Mouse (Mus musculus): ENCODE results near the gene Zbtb22.
A peak's percentile ranks its signal among the peaks of the same experiment; 100 is the strongest.

Gene Zbtb22

DNA sequence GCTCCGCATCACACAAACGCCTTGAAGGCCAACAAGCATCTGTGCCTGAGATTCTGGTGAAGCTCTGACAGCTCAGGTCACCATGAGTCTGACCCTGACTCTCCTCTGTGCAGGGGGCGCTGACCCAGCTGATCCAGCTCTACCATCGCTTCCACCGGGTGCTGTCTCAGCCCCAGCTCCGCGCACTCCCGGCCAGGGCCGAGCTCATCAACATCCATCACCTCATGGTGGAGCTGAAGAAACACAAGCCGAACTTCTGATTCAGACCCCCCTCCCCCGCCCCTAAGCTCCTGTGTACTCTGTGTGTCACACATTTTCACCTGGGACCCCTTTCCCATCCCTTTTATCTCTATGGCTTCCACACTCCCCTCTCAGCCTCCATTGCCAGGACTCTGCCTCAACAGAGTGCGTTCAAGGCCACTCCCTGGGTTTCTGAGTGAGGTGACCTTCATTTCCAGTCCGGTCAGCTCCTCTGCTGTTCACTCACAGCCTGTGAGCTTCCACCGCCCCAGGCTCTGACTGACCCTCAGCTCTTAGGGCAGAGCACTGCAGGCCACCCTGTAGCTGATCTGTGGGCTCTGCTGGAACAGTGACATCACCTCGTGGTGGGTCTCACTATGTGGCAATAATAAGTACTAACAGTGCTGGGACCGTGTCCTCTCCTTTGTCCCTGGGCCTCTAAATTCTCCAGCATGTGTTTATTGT, 50.3 kb downstream of the Zbtb22 start:
- no peak for DNase-seq (ENCODE audit: low spot score)

DNA sequence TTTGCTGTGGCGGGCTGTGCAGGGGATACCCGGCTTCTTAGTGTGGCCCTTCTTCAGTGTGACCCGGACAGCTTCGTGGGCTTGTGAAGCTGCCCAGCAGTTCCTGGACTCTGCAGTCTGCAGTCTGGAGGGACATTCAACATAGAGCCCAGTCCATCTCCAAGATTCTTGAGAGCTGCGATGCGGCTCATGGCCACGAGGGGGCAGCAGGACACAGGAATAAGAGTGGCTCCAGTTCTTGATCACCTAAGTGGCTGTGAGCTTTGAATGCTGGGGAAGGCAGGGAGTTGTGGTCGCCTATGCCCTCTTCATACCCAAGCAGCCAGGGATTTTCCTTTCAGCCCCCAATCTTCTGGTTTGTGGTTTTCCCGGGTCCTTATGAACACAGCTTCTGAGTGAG, 52.8 kb downstream of the Zbtb22 start:
- peak; percentile 77 for DNase-seq (ENCODE audit: low spot score)
